Mouse (Mus musculus): ENCODE results near the gene Ppara. TPM values are rescaled to one million over a fixed set of nuclear protein-coding genes. Genes with fewer than 3 reads are reported as not detected.

The Ppara gene
- total RNA-seq, 1 experiment from 2014 or later, result 28.5 TPM

DNA sequence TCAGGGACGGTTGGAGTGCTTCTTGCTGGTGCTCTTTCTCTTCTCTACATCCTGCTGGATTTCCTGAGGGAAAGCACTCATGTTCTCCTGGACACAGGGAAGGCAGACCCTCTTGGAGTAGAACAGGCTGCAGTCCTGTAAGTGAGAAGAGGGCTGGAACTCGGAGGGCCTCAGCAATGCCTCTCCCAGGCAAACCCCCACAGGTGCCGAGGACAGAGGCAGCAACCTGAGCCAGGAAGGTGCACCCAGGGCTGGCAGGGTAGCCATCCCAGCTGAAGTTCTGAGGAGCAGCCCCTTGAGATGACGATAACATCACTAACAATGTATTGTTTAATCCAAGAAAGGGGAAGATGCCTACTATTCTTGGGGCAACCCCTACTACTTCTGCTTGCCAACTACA lies 72.6 kb downstream of the Ppara start:
- DNase-seq, result no peak

DNA sequence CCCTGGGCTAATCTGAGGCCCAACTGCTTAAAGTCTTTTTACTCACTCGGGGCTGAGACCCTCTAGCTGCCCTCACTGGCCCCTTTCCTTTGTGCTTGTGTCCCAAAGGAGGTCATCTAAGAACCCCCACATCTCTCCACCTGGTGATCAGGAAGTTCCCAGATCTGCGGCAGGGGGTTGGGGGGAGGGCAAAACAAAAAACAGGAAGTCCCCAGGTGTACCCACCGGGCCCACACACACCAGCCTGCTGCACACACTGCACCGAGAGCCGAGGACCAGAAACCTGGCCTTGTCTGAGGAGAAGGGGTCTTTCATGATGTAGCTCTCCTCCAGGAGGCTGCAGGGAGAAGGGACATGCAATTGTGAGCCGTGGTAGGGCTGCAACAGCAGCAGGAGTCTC lies 73.2 kb downstream of the Ppara start:
- no peak for DNase-seq

DNA sequence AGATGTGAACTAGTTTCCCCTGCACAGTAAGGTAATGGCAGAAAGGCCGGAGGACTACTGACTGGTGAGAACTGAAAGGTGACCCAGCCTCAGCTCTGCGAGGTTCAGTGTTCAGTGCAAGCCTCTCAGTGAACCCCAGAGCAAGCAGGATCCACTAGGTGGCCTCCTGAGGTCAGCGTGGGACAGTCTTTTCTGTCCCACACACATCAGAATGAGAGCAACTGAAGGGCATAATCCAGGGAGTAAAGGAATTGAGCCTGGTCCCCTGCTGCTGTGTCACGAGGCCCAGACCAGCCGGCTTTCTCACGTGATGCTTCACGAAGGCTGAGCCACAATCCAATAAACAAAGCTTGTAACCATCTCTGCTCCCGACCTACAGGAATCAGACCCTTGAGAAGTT lies 73.7 kb downstream of the Ppara start:
- DNase-seq, result no peak

DNA sequence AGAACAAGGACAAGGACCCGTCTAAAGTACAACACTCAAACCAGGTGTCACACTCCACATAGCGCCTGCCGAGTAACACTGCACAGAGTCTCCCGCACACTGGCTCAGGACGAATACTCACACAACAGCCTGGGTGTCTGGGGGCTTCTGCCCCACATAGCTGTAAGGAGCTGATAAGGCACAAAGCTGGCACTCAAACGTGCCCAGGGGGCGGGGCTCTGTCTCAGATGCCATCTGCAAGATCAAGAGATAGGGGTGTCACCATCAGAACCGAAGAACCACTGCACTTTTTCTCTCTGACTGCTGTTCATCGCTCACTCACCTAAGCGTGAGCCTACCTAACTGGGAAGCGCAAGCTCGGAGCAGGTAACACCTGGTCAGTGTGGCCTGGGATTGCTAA lies 74.3 kb downstream of the Ppara start:
- no peak for DNase-seq

DNA sequence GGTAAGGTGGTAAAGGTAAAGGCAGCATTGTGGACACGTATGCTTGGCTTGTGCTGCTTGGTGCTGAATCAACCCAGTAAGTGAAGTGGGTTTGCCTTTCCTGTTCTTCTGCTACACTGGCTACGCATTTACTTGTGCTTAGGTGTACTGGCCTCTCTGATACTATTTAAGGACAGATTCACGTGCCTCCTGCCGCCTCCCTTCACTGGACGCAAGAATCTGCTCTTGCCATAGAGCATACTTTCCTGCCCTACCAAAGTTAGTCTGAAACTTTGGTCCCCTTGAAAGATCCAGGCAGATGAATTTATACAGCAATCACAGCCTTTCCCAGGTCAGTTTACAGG lies 75.7 kb downstream of the Ppara start:
- DNase-seq, result no peak

DNA sequence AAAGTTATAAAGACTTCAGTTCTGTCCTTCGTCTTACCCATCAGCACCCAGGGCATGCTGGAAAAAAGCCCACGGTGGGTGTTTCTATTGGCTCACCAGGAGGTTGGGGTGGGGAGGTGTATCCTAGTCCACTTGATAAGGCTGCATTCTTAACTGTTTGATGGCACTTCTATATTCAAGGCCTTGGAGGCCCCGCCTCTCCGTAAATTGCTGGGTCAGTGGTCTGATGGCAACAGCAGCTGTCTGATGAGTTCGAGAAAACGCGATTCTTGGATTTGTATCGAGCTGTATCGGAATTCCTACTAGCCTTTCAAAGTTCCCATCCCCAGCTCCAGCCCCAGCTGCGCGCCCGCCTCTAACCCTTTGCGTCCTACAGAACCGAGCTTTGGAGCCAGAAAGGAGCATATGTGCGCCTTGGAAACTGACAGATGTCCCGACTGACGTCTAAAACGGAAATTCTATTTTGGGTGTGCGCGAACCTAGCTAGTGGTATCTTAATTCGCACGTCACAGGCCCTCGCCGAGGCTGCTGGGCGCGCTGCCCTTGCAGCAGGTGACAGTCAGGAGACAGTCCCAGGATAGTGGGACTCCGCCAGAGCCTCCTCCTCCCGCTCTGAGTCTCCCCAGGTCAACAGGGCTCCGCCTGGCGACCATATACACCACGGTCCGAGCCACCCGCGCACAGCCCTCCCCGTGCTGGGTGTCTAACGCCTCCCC lies 76.2 kb downstream of the Ppara start:
- DNase-seq, result peak; percentile 33

DNA sequence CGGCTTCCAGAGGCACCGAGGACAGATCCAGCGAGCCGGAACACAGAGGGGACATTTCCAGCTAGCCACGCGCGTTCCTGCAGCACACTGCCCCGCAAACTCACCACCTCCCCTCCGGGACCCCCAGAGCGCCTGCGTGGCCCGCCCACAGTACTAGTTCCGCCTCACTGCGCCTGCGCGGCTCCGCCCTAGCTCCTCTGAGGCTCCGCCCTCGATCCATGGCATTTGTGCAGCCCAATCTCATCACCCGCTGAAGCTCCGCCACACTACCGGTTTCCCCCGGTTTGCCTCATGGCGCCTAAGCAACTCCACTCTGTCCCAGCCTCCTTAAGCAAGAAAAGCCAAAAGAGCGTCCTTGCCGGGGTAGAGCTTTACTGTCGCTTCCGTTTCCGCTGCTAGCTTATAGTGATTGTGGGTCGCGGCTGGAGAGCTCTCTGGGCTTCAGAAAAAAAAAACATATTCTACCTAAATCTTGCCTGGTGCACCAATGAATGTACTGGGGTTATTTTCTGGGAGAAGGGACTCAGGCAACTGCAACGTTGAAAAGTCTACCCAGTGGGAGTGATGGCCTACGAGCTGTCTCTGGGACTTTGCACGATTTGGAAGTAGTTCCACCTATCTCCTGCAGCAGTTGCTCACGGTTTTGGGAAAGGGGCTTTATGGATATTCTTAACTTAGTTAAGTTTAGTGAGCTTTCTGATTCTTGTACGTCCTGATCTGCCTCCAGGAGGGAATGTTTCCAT lies 76.9 kb downstream of the Ppara start, which contains the start of gene Cdpf1:
Gene Cdpf1 (minus strand): TSS at position 163 of the 743 bp plus-strand sequence.
- peak; percentile 99 for DNase-seq

DNA sequence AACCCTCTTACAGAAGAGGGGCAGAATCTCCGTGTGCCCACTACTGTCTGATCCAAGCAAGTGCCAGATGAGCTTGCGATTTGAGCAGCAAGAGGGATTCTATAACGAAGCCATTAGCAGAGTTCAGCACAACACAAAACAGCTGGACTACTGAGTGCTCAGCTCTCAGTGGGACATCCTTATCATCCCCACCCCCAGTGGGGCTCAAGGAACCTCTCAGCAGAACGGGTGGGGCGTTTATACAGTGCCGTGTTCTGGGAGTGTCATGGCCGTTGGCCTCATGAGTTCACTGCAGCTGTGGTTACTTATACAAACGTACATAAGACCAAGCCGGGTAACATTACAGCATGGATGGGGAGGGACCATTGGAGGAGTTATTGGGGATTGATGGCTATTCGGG lies 78.6 kb downstream of the Ppara start:
- no peak for DNase-seq

DNA sequence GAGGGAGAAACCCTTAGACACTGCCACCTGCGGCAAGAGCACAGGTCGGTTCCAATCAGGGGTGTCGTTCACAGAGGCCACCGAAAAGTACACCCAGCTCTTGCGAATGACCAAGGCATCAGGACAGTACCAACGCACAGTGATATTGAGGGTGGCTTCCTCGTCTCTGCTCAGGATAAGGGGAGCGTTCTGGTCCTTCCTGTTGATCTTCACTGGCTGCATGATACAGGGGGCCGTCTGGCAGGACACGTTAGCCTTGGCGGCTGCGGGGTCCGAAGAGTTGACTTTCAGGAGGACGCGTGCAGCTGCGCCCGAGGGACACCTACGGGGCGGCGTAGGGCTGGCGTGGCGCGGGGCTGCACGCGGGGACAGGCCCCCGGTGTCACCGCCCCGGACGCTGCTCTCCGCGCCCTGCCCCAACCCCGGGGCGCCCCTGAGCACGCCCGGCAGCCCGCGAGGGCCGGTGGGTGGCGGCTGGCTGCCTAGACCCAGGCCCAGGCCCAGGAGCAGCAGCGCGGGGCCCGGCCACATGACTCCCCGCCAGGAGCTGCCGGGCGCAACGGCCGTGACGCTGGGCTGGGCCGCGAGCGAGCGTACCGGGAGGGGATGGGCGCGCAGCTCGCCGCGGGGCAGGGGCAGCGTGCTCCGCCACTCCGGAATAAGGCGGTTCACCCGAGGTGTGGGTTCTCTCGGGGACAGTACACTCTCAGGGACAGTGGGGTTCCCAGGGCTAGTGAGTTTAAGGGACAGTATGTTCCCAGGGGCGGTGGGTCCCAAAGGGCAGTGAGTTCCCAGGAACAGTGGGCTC lies 86.6 kb downstream of the Ppara start, which contains the start of gene Pkdrej:
Gene Pkdrej (minus strand): TSS at position 532 of the 808 bp plus-strand sequence.
- peak; percentile 66 for DNase-seq

DNA sequence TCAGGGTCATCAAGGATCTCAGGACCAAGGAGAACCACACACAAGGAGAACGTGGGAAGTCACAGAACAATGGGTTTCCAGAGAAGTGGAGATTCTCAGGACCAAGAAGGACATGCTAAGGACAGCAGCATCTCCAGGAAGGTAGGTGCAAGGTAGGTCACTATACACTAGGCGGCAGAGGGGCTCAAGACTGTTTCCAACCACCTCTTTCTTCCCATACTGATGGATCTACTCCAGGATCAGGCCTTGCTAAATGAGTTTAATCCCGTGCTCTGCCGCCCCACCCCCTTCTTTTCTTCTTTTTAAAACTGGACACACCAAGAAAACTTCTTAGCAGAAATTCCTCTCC lies 87.2 kb downstream of the Ppara start:
- no peak for DNase-seq

DNA sequence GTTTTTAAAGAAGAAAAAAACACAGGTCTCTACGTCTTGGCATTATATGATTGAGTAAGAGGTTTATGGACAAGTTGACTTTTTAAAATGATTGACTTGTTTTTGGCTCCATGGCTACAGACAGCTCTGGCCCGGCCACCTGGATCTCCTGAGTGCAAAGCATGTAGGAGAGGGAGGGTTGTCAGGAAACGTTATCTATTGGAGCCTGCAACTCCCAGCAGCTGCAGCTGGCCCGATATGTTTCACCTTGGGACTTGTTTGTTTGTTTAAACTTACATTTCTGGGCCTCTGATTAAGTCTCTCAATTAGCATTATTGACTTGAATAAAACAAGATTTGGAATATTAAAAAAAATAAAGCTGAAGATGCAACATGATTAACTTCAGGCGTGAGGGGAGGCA lies 91.9 kb downstream of the Ppara start:
- DNase-seq, result no peak

DNA sequence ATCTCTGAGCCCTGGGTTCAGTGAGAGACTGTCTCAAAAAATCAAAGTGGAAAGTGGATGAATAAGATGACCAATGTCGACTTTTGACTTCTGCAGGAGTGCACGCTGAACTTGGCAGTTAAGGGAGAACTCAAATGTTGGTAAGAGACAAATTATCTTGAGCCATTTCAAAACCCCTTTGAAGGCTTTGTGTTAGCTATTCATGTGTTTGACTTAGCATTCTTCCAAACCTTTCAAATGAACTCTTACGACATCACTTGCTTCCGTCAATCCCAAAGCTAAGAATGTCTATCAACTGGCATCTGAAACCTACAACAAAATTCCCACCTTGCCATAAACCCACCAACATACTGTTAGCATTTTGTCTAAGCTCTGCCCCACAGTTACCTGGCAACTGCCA lies 93.3 kb downstream of the Ppara start:
- no peak for DNase-seq

DNA sequence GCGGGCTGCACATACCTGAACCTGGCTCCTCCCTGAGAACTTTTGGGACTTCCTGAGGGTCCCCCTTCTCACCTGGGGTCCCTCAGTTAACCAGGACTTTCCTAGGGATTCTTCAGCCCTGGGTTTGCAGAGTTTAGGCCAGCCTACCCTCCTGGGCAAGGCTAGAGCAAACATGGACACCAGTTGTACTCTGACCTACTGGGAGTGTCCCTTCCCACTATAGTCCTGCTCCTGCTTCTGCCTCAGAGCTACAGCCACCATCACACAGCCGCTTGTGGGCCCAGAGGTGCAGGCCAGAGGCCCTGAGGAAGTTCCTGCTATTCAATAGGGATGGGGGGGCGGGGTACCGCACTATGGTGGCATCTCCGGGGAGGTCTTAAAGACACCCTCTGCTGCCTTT lies 94.7 kb downstream of the Ppara start:
- DNase-seq, result no peak

DNA sequence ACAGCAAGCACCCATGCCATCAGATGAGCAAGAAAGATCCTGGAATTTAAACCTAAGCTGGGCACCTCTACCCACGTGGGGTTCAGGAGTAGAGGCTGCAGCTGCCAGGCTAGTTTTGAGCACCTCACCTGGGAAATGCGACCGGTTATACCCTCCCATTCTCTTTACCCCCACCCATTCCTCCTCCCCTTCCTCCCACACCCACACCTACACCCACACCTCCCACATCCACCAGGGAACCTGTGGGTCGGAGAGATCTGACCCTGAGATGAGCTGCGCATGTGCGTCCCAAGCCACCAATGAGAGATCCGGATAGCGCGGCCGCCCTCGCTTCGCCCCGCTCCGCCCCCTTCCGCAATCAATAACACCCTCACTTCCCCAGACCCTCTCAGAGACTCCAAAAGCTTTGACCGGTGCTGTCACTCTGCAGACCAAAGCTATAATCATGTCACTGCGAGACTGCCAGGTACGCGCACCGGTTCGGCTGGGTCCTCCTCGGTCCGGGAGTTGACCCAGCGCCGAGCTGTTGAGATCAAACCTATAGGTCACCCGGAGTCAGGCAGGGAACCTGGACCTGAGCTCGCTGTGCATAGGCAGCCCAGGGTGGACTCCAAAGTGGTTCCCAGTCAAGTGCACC lies 97.3 kb downstream of the Ppara start, which contains the start of gene Ttc38:
Gene Ttc38 (plus strand): TSS at position 353 of the 637 bp plus-strand sequence.
- DNase-seq, result peak; percentile 86

DNA sequence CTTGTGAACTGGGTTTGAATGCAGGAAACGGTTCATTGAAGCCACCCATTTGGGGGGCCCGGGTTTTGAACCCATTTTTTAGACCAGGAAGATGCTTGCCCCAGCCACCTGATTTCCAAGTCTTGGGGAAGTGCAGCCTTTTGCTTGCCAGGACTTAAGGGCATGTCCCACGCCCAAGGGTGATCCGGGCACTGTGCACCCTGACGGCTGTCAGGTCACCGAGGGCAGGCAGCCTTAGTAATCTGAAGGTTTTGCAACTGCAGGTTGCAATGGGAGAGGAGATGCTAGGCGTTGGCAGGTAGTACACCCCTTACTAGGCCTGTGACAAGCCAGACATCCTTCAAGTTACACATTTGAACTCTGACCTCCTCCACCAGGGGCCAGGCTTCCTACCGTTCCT lies 97.8 kb downstream of the Ppara start:
- DNase-seq, result no peak

DNA sequence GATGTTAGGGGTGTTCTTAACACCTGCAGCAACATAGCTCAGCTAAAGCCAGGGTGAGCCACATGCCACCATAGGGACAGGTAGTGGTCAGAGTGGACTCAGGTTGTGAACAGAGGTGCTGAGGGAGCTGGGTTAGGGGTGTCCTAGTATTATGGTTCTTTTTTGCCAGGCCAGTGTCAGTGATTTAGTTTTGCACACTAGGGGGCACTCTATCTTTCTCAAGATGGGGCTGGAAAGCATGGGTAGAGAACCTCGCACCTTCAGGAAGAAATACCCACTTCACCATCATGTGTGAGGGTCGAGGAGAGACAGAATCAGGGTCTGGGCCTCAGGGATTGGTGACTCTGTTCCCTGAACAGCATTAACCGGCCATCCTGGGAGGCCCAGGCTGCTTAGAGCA lies 100.6 kb downstream of the Ppara start:
- no peak for DNase-seq

DNA sequence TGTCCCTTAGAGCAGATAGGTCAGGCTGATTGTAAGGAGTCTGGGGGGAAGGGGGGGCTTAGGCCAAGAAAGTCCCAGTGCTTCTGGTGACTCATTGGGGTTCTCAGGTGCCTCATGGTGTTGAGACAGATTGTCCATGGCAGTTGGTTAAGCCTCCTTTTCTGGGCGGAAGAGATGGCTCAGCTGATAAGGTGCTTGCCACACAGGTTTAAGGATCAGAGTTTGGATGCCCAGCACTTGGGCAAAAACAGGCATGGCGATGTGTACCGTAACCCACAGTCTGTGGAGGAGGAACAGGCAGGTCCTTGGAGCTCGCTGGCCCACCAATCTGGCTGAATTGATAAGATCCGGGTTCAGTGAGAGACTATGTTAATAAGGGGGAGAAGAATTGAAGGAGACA lies 102.1 kb downstream of the Ppara start:
- no peak for DNase-seq

DNA sequence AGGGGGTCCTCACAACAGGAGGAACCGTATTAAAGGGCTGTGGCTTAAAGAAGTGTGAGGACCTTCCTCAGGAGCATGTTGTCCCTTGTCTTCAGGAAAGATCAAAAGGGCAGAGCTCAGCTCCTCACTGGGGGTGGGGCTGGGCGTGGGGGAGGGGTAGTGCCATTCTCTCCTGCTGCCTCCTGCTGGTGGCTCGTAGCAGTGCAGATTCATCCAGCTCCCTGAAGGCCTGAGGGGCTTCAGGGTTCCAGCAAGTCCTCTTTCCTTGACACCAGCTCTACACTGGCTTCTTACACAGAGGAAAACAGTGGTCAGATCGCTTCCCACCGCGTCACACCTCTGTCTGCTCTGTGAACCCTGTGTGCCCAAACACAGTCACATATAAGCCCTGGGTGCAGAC lies 106.2 kb downstream of the Ppara start:
- no peak for DNase-seq

DNA sequence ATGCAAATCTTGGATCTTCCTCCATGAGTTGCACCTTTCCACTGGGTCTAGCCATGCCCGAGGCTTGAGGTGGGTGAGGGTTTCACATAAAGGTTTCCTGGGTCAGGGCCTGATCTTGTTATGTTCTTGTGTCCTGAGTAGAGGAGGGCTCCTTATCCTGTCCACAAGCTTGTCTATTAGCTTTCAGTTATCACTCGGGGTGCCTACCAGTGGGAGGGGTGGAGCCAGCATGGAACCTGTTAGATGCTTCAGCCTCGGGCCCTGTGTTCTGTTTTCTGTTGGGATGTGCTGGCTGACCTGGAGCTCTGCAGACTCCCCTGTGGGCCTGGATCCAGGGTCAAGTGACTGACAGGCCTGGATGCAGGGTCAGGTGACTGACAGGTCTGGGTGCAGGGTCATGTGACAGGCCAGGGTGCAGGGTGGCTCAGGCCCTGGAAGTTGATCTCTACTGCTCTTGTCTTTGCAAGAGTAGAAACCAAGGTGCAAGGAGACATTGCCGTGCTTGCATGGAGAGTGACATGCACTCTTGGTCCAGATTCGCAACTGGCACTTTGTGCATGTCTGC lies 107.1 kb downstream of the Ppara start:
- DNase-seq, result no peak

DNA sequence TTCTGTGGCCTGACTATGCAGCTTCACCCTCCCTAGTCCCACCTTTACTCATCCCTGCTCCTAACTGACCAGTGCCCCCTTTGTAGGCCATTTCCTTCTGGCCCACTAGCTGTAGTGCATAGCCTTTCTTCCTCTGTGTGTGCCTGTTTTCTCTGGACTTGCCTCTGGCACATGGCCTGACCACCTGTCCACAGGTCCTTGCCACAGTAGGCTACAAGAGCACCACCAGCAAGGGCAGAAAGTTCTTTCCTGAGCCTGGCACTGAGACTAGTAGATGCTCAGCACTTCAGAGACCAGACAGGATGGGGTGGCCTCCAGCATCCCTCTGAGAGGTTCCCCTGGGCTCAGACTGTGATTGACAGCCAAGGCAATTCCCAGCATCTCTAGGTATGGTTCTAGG lies 110.3 kb downstream of the Ppara start:
- DNase-seq, result no peak

DNA sequence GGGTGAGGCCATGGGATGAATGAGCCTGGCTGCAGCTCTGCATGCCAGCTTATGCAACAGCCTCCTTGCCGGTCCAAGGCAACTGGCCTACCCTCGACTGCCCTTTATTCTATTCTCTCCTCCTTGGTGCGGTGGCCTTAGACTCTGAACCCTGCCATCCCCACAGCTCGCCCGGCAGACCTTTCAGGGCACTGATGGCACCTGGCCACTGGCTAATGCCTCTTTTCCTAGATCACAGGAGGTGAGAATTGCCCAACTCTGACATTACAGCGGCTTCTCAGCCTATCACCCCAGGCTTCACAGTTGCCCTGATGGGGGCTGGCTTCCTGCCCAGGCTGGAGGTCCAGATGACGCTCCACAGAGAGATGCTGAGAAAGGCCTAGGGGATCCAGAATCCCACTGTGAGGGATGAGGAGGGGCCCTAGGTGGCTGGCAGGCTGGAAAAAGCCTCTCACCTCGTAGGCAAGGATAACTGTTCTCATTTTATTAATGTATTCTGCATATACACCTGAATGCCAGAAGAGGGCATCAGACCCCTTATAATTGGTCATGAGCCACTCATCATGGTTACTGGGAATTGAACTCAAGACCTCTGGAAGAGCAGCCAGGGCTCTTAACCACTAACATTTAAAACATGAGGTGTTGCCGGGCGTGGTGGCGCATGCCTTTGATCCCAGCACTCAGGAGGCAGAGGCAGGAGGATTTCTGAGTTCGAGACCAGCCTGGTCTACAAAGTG lies 117.0 kb downstream of the Ppara start:
- DNase-seq, result no peak

Measured in adrenal gland, postnatal 25 days (tissue).